Mouse (Mus musculus): ENCODE results near the gene Tor1aip2. TPM values are rescaled to one million over a fixed set of nuclear protein-coding genes. Genes with fewer than 3 reads are reported as not detected.

Gene Tor1aip2
- total and polyA plus RNA-seq, 3 experiments: 28.7 to 69.5 (median 62.8) TPM

GRCm38 (mm10) chr1:156037144-156037583 is 2.0 kb downstream of the Tor1aip2 start:
- H3K9me3 ChIP-seq (replicated peaks; ENCODE audit: low read length): no peaks in the 10 kb centered on the region
- in situ Hi-C loops (cut with MboI; ENCODE audit: low pct_ligation_motif_present, low pct_unique_long_range_greater_than_20kb, low sequenced_read_pairs): no loop called here
- TF ChIP-seq ETS1 (conservative IDR thresholded peaks at IDR 0.05; ENCODE audit: low read depth, low read length) (peak; percentile 31; the same call in 1 of the 2 replicates), POLR2AphosphoS2 (IDR thresholded peaks at IDR 0.05; ENCODE audit: low read depth, low read length) (no peak), POLR2A (IDR thresholded peaks at IDR 0.05; ENCODE audit: low read depth, low read length) (no peak), ZKSCAN1 (IDR thresholded peaks at IDR 0.05; ENCODE audit: borderline replicate concordance, low read depth, low read length) (no peak), SMC3 (IDR thresholded peaks at IDR 0.05; ENCODE audit: low read depth, low read length) (no peak), ZMIZ1 (IDR thresholded peaks at IDR 0.05; ENCODE audit: low read depth, low read length) (no peak), JUN (IDR thresholded peaks at IDR 0.05; ENCODE audit: insufficient read depth, low read depth, low read length) (no peak), SIN3A (IDR thresholded peaks at IDR 0.05; ENCODE audit: low read length) (peak; percentile 55; the same call in 1 of the 2 replicates), E2F4 (IDR thresholded peaks at IDR 0.05; ENCODE audit: insufficient replicate concordance, low read depth, low read length) (no peak), GABPA (IDR thresholded peaks at IDR 0.05; ENCODE audit: insufficient replicate concordance, low read depth, low read length) (no peak), TCF12 (IDR thresholded peaks at IDR 0.05; ENCODE audit: low read depth, low read length) (no peak), RCOR1 (conservative IDR thresholded peaks at IDR 0.05; ENCODE audit: low read depth, low read length) (no peak; the same call in 1 of the 2 replicates), IRF4 (IDR thresholded peaks at IDR 0.05; ENCODE audit: low read depth, low read length) (peak; percentile 20; the same call in 1 of the 2 replicates), ELF1 (IDR thresholded peaks at IDR 0.05; ENCODE audit: low read depth, low read length) (0 out of 2 replicates have a peak, but pooled peaks have one; percentile 21), NRF1 (IDR thresholded peaks at IDR 0.05; ENCODE audit: low read depth, low read length) (no peak), CHD1 (IDR thresholded peaks at IDR 0.05; ENCODE audit: low read depth, low read length) (peak; percentile 59; the same call in 1 of the 2 replicates), USF2 (conservative IDR thresholded peaks at IDR 0.05; ENCODE audit: low read depth, low read length) (no peak), ZNF384 (IDR thresholded peaks at IDR 0.05; ENCODE audit: low read depth, low read length) (peak; percentile 82), MAZ (IDR thresholded peaks at IDR 0.05; ENCODE audit: low read depth, low read length) (0 out of 2 replicates have a peak, but pooled peaks have one; percentile 51), PAX5 (IDR thresholded peaks at IDR 0.05; ENCODE audit: low read length) (no peak), NELFE (IDR thresholded peaks at IDR 0.05; ENCODE audit: low read depth, low read length) (no peak), UBTF (IDR thresholded peaks at IDR 0.05; ENCODE audit: low read depth, low read length) (no peak), ZC3H11A (IDR thresholded peaks at IDR 0.05; ENCODE audit: low read depth, low read length) (no peak), MEF2A (IDR thresholded peaks at IDR 0.05; ENCODE audit: borderline replicate concordance, low read depth, low read length) (no peak), BHLHE40 (IDR thresholded peaks at IDR 0.05; ENCODE audit: low read depth, low read length) (no peak)
- peak overlapping the region; percentile 84 for H3K27ac ChIP-seq (ENCODE audit: insufficient read depth, low read depth)
- H3K27me3 ChIP-seq (replicated peaks): no peaks in the 10 kb centered on the region
- DNase-seq (ENCODE audit: extremely low read depth): peak; percentile 33
- H3K4me3 ChIP-seq (replicated peaks in 1 of 3; ENCODE audit: low read depth in 2 of 3, low read length in 2 of 3, poor library complexity in 1 of 3): peak overlapping the region; percentile 45 to 82 (median 62)
- H3K36me3 ChIP-seq (replicated peaks in 1 of 2; ENCODE audit: control insufficient read depth in 1 of 2, insufficient read depth in 1 of 2, low read length in 1 of 2): peaks cover 8 to 18% of the 10 kb centered on the region in 2 experiments
- peaks cover 2 to 26% of the 10 kb centered on the region in 2 experiments for H3K4me1 ChIP-seq (ENCODE audit: control insufficient read depth in 1 of 2, insufficient read depth in 2 of 2)
- dilution Hi-C loops (cut with MboI; ENCODE audit: extremely low pct_ligation_motif_present, extremely low pct_unique_long_range_greater_than_20kb, low sequenced_read_pairs): no loop called here
- peak overlapping the region; percentile 65; the same call in 1 of the 2 replicates for H3K4me2 ChIP-seq (ENCODE audit: insufficient read depth, low read depth, poor library complexity, severe bottlenecking)
- H3K9ac ChIP-seq (ENCODE audit: insufficient read depth, low read depth): peak overlapping the region; percentile 67
- peaks cover 46% of the 10 kb centered on the region for H3K79me2 ChIP-seq (replicated peaks; ENCODE audit: control insufficient read depth, extremely low read depth, insufficient read depth, poor library complexity, severe bottlenecking)
